Mouse (Mus musculus) ES-Bruce4 (cell line): Measurements from ENCODE around the gene Adamtsl1.

ENCODE experiments used
- CTCF ChIP-seq: IDR thresholded peaks from one replicate; pipeline ENCODE4 v1.8.1; 2011; ENCODE audit warnings: low read depth, low read length
- EP300 ChIP-seq: IDR thresholded peaks from 2 replicates; pipeline ENCODE4 v1.6.1; 2011; ENCODE audit warnings: low read depth, low read length; ENCODE audit not compliant: insufficient read depth
- POLR2A ChIP-seq: IDR thresholded peaks from one replicate; pipeline ENCODE4 v1.8.1; 2011; ENCODE audit warnings: low read length; ENCODE audit not compliant: insufficient read depth

- TF ChIP-seq CTCF (no peak), POLR2A (no peak), EP300 (no peak)
Observed at GRCm38 (mm10) chr4:85918366-85918765, 404.4 kb downstream of the Adamtsl1 start.
